8 mouse cellular contexts compared by ENCODE assay signal in genomic region chr14:14702399-14703345, GRCm38 (mm10). TPM values are rescaled to one million over a fixed set of nuclear protein-coding genes. Genes with fewer than 3 reads are reported as not detected.
DNase-seq lines count a peak whose midpoint lies in the region; ATAC-seq lines count a peak whose summit lies in the region.

No protein-coding gene starts in this region.

- WGBS in hindbrain, embryonic 11.5 days: under 1% methylated on average over 52 of the region's 85 CpGs

- H3K4me2 ChIP-seq in hindbrain, embryonic 11.5 days (replicated peaks; ENCODE audit: low read depth, low read length): peak overlapping the region; percentile 58

- H3K4me1 ChIP-seq in hindbrain, embryonic 11.5 days (replicated peaks; ENCODE audit: control insufficient read depth, insufficient read depth, low read length): no peaks in the 10 kb centered on the region

- peak; percentile 97 for ATAC-seq in hindbrain, embryonic 11.5 days (ENCODE audit: low FRiP score)

- H3K27me3 ChIP-seq in hindbrain, embryonic 11.5 days (ENCODE audit: control insufficient read depth, insufficient read depth, low read length): no peaks in the 10 kb centered on the region

- no peaks in the 10 kb centered on the region for H3K9me3 ChIP-seq in hindbrain, embryonic 11.5 days (ENCODE audit: control insufficient read depth, low read length)

- H3K9ac ChIP-seq in hindbrain, embryonic 11.5 days (ENCODE audit: low read depth, low read length): peak overlapping the region; percentile 99

- H3K4me3 ChIP-seq in hindbrain, embryonic 11.5 days (ENCODE audit: low read depth, low read length): peak overlapping the region; percentile 84

- peak overlapping the region; percentile 98 for H3K27ac ChIP-seq in hindbrain, embryonic 11.5 days (ENCODE audit: low read depth, low read length)

- no peaks in the 10 kb centered on the region for H3K36me3 ChIP-seq in hindbrain, embryonic 11.5 days (ENCODE audit: control insufficient read depth, insufficient read depth, low read length)

- DNase-seq in Muller cell, postnatal 12 days (ENCODE audit: inconsistent ontology term): peak; percentile 99
- peak; percentile 90 for DNase-seq in cerebellum, adult 9-11 months
- DNase-seq in frontal cortex, adult 2 months (ENCODE audit: extremely low spot score in 1 of 2, low spot score in 1 of 2): peak; percentile 66 to 92
- peak; percentile 96 for DNase-seq in hindbrain, embryonic 11.5 days (ENCODE audit: low spot score)
- peak; percentile 91 to 93 for DNase-seq in layer of hippocampus, postnatal 10 days (ENCODE audit: low spot score in 2 of 2)
- peak; percentile 95 for DNase-seq in lung, postnatal 10 days
- DNase-seq in ovary, postnatal 36 days (ENCODE audit: low spot score): peak; percentile 88
- DNase-seq in thymus, postnatal 25 days: peak; percentile 91

RNA-seq across cellular contexts. Expression of gene Slc4a7, which starts 0.6 kb away (rescaled TPM):
- 14.6 and 15.8 TPM in 2 replicates for polyA plus RNA-seq in frontal cortex, adult 2 months (2012; rRNA removed)
- 27.0 and 38.4 TPM in 2 replicates for polyA plus RNA-seq in hindbrain, embryonic 11.5 days (2014; fragmentation: Nextera tagmentation; extraction: Ambion mirVana)
- 10 to 100 TPM; 44.7 to 52.3 TPM for total RNA-seq in layer of hippocampus, postnatal 10 days (2021)

Comparison
In these comparisons a context has a peak if more than half of its experiments do, and no peak if none do; other contexts are left out.
1. Peak in every context shown above with its lines: DNase-seq, ATAC-seq, H3K4me3 ChIP-seq and H3K27ac ChIP-seq.